Mouse (Mus musculus) erythroblast, embryonic 14.5 days (primary cell): Measurements from ENCODE around the gene Ebpl. TPM values are rescaled to one million over a fixed set of nuclear protein-coding genes. Genes with fewer than 3 reads are reported as not detected.

Source experiments
- H3K27me3 ChIP-seq: 2 replicates; pipeline ENCODE4 v1.6.1; 2012; ENCODE audit warnings: inconsistent platforms; ENCODE audit not compliant: control insufficient read depth
- H3K36me3 ChIP-seq: 2 replicates; pipeline ENCODE4 v1.6.1; 2012; ENCODE audit warnings: mild to moderate bottlenecking, inconsistent platforms; ENCODE audit not compliant: control insufficient read depth
- H3K4me1 ChIP-seq: 2 replicates; pipeline ENCODE4 v1.6.1; 2012; ENCODE audit warnings: inconsistent platforms; ENCODE audit not compliant: control insufficient read depth
- H3K4me3 ChIP-seq: replicated peaks from 2 replicates; pipeline ENCODE3; 2012; ENCODE audit warnings: moderate library complexity, mild to moderate bottlenecking, inconsistent platforms
- H3K9me3 ChIP-seq: 2 replicates; pipeline ENCODE4 v1.6.1; 2012; ENCODE audit warnings: low read length, inconsistent platforms, mixed read lengths; ENCODE audit not compliant: control insufficient read depth
- GATA1 ChIP-seq: IDR thresholded peaks from 2 replicates; pipeline ENCODE4 v1.6.1; 2012; ENCODE audit warnings: low read length, inconsistent platforms, mixed read lengths
- TAL1 ChIP-seq: IDR thresholded peaks from 3 replicates; pipeline ENCODE4 v1.6.1; 2012; ENCODE audit warnings: low read length, inconsistent platforms, mixed read lengths
- polyA plus RNA-seq: library from polyadenylated mRNA; stranded (reverse); fragments of >175 nt; gene quantifications from 2 replicates; pipeline ENCODE4 v1.2.3, GENCODE M21; 2012

The Ebpl gene
- 0.01 and 0.02 TPM in 2 replicates for polyA plus RNA-seq

DNA sequence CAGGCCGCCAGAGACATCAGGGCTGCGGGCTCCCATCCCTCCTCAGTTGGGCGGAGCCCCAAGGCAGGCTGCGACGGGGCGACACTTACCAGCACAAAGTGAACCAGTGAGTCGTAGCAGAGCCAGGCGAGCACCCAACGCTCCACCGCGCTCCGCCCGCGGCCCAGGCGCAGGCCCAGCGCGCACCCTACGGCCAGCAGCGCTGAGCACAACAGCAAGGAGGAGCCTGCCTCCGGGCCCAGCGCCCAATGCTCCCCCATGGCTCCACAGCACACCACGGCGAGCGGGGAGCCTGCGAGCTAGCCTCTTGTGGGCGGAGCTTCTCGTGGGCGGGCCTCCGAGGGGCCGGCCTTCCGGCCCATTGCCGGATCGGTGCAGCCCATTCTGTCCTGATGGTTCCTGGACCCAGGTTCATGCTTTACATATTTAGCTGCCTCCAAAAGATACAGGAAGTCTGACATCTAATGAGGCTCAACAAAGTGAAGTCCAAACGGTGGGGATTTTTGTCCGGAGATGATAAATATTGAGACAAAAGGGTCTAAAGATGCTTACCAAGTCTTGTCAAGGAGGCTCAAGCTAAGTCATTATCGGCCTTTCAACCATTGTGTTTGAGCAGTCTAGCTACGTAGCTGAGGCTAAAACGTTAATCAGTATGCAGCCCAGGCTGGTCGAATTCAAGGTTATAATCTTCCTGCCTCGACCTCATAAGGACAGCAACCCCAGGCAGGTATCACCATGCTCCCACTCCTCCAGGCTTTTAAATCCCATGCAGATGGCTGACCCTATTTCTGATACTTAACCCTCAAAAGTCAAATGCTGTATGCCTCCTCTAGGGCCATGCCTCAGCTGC lies at the start of gene Ebpl:
Gene Ebpl (minus strand): TSS at position 309 of the 850 bp plus-strand sequence.
- Histone ChIP-seq H3K27me3 (no peaks in the 10 kb centered on the region), H3K9me3 (no peaks in the 10 kb centered on the region), H3K4me1 (peaks cover 12% of the 10 kb centered on the region), H3K36me3 (peaks cover 24% of the 10 kb centered on the region), H3K4me3 (peak within 1 kb of the TSS; percentile 69)
- TF ChIP-seq GATA1 (no peak), TAL1 (no peak)

DNA sequence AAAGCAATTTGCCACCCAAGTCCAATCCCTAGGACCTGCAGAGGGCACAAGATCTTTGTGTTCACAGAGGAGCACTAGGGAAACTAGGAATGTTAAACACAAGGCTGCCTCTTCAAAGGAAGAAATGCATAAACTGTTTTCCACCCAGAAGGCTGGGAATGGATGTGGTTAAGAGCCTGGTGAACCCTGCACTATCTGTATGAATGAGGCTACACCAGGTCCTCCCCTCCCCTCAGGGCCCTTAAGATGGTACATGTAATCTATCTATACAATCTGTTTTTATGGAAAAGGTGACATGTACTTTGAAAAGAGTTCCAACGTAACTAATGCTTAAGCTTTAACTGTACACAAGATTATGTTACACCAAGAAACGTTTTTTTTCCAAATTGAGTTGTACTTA lies 49.8 kb upstream of the Ebpl start:
- TF ChIP-seq TAL1 (no peak), GATA1 (no peak)
- H3K4me1 ChIP-seq, result peaks cover 15% of the 10 kb centered on the region

DNA sequence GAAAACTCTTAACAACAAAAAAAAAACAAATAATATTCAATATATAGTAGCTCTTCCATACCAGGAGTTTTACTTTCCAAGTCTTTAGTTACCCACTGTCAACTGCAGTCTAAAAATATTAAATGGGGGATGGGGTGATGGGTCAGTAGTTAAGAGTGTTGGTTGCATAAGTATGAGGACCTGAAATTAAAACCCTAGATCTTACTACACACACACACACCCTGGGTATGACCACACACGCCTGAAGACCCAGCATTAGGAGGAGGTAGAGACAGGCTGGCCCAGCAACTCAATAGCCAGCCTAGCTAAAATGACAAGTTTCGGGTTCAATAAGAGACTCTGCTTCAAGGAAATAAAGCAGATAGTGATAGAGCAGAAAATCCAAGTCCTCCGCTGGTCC lies 46.8 kb upstream of the Ebpl start:
- Histone ChIP-seq H3K9me3 (no peaks in the 10 kb centered on the region), H3K4me1 (peaks cover 13% of the 10 kb centered on the region), H3K27me3 (no peaks in the 10 kb centered on the region), H3K36me3 (peaks cover 18% of the 10 kb centered on the region), H3K4me3 (no peak overlapping the region)
- no peak for TF ChIP-seq GATA1
- TF ChIP-seq TAL1, result no peak

More for the DNA sequence above, 49.8 kb upstream of the Ebpl start:
- H3K9me3 ChIP-seq, result no peaks in the 10 kb centered on the region
- peaks cover 6% of the 10 kb centered on the region for H3K36me3 ChIP-seq
- H3K27me3 ChIP-seq, result no peaks in the 10 kb centered on the region
- no peak overlapping the region for H3K4me3 ChIP-seq

DNA sequence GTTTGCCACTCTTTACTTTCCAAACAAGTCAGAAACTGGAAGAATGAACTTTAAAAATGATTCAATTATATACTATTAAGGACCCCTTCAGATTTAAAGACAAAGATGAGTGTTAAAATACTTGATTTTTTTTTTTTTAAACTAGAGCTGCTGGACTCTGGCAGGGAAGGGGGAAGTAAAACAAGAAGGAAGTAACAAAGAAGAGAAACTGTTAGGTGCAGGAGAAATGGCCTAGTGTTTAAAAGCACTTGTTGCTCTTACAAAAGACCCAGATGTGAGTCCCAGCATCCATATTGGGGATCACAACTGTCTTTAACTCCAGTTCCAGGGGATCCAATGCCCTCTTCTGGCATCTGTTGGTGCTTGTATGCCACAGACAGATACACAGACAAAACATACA lies 45.5 kb upstream of the Ebpl start:
- TF ChIP-seq TAL1, result no peak
- peaks cover 31% of the 10 kb centered on the region for H3K36me3 ChIP-seq
- no peaks in the 10 kb centered on the region for H3K27me3 ChIP-seq
- no peak overlapping the region for H3K4me3 ChIP-seq
- H3K9me3 ChIP-seq, result no peaks in the 10 kb centered on the region
- H3K4me1 ChIP-seq, result peaks cover 13% of the 10 kb centered on the region

DNA sequence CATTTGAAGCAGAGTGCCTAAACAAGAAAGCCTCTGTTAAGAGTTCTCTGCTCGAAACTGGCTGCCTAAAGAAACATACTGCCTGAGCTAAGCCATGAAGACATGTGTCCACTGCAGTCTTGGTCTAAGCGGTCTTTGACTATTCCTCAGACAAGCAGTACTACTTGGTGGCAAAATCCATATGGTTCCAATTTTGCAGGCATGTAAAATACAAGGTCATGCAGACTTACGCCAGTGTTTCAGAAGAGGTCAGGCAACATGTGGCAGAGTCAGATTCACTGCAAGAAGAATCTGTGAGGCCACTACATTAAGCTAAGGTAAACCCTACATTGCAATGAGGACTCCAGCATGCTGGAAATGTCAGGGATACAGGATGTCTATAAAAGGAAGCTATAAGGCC lies 44.7 kb upstream of the Ebpl start:
- no peak for TF ChIP-seq GATA1
- no peak for TF ChIP-seq TAL1
- peaks cover 35% of the 10 kb centered on the region for H3K36me3 ChIP-seq
- no peak overlapping the region for H3K4me3 ChIP-seq
- no peaks in the 10 kb centered on the region for H3K27me3 ChIP-seq
- peaks cover 7% of the 10 kb centered on the region for H3K4me1 ChIP-seq
- H3K9me3 ChIP-seq, result no peaks in the 10 kb centered on the region

DNA sequence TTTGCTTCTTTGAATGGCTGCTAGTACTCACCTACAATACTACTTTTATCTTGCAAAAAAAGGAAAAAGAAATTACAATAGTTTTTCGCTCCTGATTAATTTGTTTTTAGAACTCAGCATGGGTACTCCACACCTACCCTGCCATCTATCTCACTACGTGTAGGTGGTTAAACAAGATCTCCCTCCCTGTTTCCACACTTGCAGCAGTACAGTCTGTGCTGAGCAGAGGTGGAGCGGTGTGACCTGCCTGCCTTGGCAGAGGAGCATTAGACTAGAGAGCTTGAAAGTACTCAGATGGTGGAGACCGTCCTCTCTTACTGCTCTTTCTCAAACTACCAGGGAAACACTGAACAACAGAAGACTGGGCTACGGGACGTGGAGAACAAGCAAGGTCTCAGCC lies 34.5 kb upstream of the Ebpl start:
- Histone ChIP-seq H3K9me3 (no peaks in the 10 kb centered on the region), H3K4me3 (no peak overlapping the region), H3K4me1 (no peaks in the 10 kb centered on the region), H3K36me3 (peaks cover 49% of the 10 kb centered on the region), H3K27me3 (no peaks in the 10 kb centered on the region)
- no peak for TF ChIP-seq TAL1
- TF ChIP-seq GATA1, result no peak

DNA sequence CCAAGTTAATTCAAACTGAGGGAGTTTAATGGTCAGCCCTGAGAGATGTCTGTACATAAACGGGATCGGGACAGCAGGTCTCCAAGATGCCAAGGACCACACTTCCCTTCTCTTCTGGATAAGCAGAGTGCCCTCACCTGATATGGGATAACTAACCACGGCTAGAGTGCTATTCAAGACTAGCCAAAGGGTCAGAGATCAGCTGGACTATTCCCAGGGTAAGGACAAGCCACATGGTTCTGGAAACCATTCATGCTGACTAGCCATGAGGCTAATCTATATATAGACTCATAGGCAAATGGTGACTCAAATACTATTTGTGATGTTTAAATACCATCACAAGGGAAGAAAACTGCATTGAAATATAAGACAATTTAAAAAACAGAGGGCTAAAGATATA lies 30.3 kb upstream of the Ebpl start:
- Histone ChIP-seq H3K9me3 (no peaks in the 10 kb centered on the region), H3K4me1 (no peaks in the 10 kb centered on the region), H3K36me3 (peaks cover 62% of the 10 kb centered on the region), H3K4me3 (no peak overlapping the region), H3K27me3 (no peaks in the 10 kb centered on the region)
- TF ChIP-seq GATA1 (no peak), TAL1 (no peak)

DNA sequence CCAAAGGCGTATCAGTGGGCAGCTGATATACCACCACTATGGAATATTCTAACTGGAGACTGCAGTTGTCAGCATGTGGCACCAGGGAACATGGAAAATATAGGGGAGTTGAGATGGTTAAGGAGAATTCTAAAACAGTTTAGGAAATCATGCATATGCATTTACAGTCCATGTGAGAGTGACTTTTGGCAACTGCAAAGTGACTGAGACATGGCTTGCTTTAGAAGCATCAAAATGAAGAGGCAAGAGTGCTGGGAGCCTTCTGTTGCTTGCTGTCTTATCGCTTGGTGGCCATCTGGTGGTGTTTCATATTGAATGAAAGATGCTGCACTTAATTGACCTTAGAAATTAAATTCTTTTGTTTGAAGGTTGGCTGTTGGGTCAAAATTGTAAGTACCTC lies 7.1 kb upstream of the Ebpl start:
- Histone ChIP-seq H3K4me3 (no peak overlapping the region), H3K9me3 (no peaks in the 10 kb centered on the region), H3K36me3 (peaks cover 76% of the 10 kb centered on the region), H3K27me3 (no peaks in the 10 kb centered on the region), H3K4me1 (no peaks in the 10 kb centered on the region)
- TF ChIP-seq GATA1 (no peak), TAL1 (no peak)

DNA sequence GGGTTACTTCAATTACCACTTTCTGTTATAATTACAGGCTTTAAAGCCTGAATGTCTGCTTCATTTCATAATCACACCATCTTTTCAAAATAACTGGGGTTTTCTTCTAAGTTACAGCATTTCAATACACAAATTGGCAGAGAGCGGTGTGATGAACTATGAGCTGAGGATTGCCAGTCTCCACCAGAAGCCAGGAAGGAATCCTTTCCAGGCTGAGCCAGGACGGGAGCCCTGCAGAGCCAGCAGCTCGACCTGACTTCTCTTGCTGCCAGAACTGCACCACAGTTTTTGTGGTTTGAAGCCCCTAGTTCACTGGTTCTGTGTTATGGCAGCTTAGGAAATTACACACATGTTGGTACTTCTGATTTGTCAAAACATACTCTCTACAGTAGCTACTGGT lies 4.4 kb upstream of the Ebpl start:
- H3K4me3 ChIP-seq, result no peak overlapping the region
- H3K36me3 ChIP-seq, result peaks cover 57% of the 10 kb centered on the region
- TF ChIP-seq TAL1 (no peak), GATA1 (no peak)
- peaks cover 12% of the 10 kb centered on the region for H3K4me1 ChIP-seq
- no peaks in the 10 kb centered on the region for H3K27me3 ChIP-seq
- no peaks in the 10 kb centered on the region for H3K9me3 ChIP-seq
